ENCODE assay signal across 9 mouse cellular contexts in genomic region chr2:164126533-164126955, GRCm38 (mm10). TPM values are rescaled to one million over a fixed set of nuclear protein-coding genes. Genes with fewer than 3 reads are reported as not detected.
A peak's percentile ranks its signal among the peaks of the same experiment; 100 is the strongest.
DNase-seq lines count a peak whose midpoint lies in the region; ATAC-seq and TF ChIP-seq lines count a peak whose summit lies in the region.
"Had no signal": no experiment of that assay in that cellular context is flagged by ENCODE, and none has a peak within 500 bp of the region (broad histone marks: within the 10 kb centered on the region; RNA-seq: fewer than 3 reads in every experiment).

No protein-coding gene starts in this region.

- WGBS in limb, embryonic 13.5 days = 29% methylated on average over 13 of the region's 13 CpGs
- 71% methylated on average over 13 of the region's 13 CpGs for WGBS in stomach, postnatal 0 days

- H3K9me3 ChIP-seq in limb, embryonic 13.5 days = no peaks in the 10 kb centered on the region
- H3K9me3 ChIP-seq in stomach, postnatal 0 days (ENCODE audit: control insufficient read depth, low read length) = no peaks in the 10 kb centered on the region

- H3K4me3 ChIP-seq in limb, embryonic 13.5 days = no peak overlapping the region
- H3K4me3 ChIP-seq in stomach, postnatal 0 days (ENCODE audit: low read depth, low read length) = no peak overlapping the region

- peak; percentile 44 for DNase-seq in gastrocnemius, adult 18-20 months (ENCODE audit: low spot score)
- DNase-seq in gastrocnemius, postnatal 25 days = no peak
- DNase-seq in 416B (ENCODE audit: low read depth) = peak; percentile 24
- DNase-seq in brain, embryonic 18.5 days (ENCODE audit: low read depth, low spot score) = peak; percentile 32
- peak; percentile 67 for DNase-seq in kidney, adult 9 months
- peak; percentile 34 for DNase-seq in stomach, postnatal 0 days (ENCODE audit: low spot score)
- no peak for DNase-seq in urinary bladder, postnatal 25 days (ENCODE audit: low spot score)

- peak overlapping the region; percentile 67 for H3K27ac ChIP-seq in limb, embryonic 13.5 days
- no peak overlapping the region for H3K27ac ChIP-seq in stomach, postnatal 0 days (replicated peaks)

- peak; percentile 69 for TF ChIP-seq CTCF in stomach, postnatal 0 days (IDR thresholded peaks at IDR 0.05; ENCODE audit: low read depth)

- H3K4me2 ChIP-seq in limb, embryonic 13.5 days (replicated peaks) = no peak overlapping the region
- H3K4me2 ChIP-seq in stomach, postnatal 0 days (replicated peaks; ENCODE audit: low read depth) = no peak overlapping the region

- peaks cover 23% of the 10 kb centered on the region for H3K36me3 ChIP-seq in limb, embryonic 13.5 days
- H3K36me3 ChIP-seq in stomach, postnatal 0 days (ENCODE audit: control insufficient read depth, insufficient read depth, low read length) = no peaks in the 10 kb centered on the region; the same call in 1 of the 2 replicates

- no peak overlapping the region for H3K9ac ChIP-seq in limb, embryonic 13.5 days
- no peak overlapping the region for H3K9ac ChIP-seq in stomach, postnatal 0 days (ENCODE audit: low read length)

- H3K4me1 ChIP-seq in limb, embryonic 13.5 days = peaks cover 38% of the 10 kb centered on the region
- H3K4me1 ChIP-seq in stomach, postnatal 0 days (replicated peaks; ENCODE audit: control insufficient read depth, insufficient read depth) = no peaks in the 10 kb centered on the region

- TF ChIP-seq EP300 in stomach, postnatal 0 days (optimal IDR thresholded peaks at IDR 0.05) = no peak

- ATAC-seq in limb, embryonic 13.5 days (ENCODE audit: low FRiP score, low read depth) = peak; percentile 84
- no peak for ATAC-seq in stomach, postnatal 0 days (ENCODE audit: low FRiP score, low TSS enrichment)

- H3K27me3 ChIP-seq in limb, embryonic 13.5 days = no peaks in the 10 kb centered on the region
- no peaks in the 10 kb centered on the region for H3K27me3 ChIP-seq in stomach, postnatal 0 days (ENCODE audit: control insufficient read depth, insufficient read depth, low read length)

RNA-seq across cellular contexts. Expression of gene Kcns1, which starts 44.4 kb away (rescaled TPM):
- 1 to 10 TPM; 1.4 to 1.5 TPM for total RNA-seq in gastrocnemius, adult 18-20 months (2021)
- total RNA-seq in gastrocnemius, postnatal 25 days (2021) = 1 to 10 TPM in 1 of 2 experiments, under 1 TPM in 1; 0.90 to 1.4 TPM
- 2.5 and 2.8 TPM in 2 replicates for polyA plus RNA-seq in limb, embryonic 13.5 days (2015; fragmentation: Nextera tagmentation; extraction: Ambion mirVana)
- polyA plus RNA-seq in stomach, postnatal 0 days (2015; fragmentation: Nextera tagmentation; extraction: Ambion mirVana) = 0.19 and 0.23 TPM in 2 replicates

RNA-seq across cellular contexts. Expression of gene Tomm34, which starts 55.6 kb away (rescaled TPM):
- total RNA-seq in gastrocnemius, adult 18-20 months (2021) = 10 to 100 TPM; 15.8 to 16.3 TPM
- 10 to 100 TPM; 10.6 to 13.5 TPM for total RNA-seq in gastrocnemius, postnatal 25 days (2021)
- 57.8 and 61.7 TPM in 2 replicates for polyA plus RNA-seq in limb, embryonic 13.5 days (2015; fragmentation: Nextera tagmentation; extraction: Ambion mirVana)
- 20.5 and 22.4 TPM in 2 replicates for polyA plus RNA-seq in stomach, postnatal 0 days (2015; fragmentation: Nextera tagmentation; extraction: Ambion mirVana)

RNA-seq across cellular contexts. Expression of gene Wfdc5, which starts 56.0 kb away (rescaled TPM):
- under 1 TPM in 1 of 2 experiments, not detected in 1; 0.11 TPM for total RNA-seq in gastrocnemius, adult 18-20 months (2021)
- total RNA-seq in gastrocnemius, postnatal 25 days (2021) = not detected
- not detected in 2 replicates for polyA plus RNA-seq in limb, embryonic 13.5 days (2015; fragmentation: Nextera tagmentation; extraction: Ambion mirVana)
- polyA plus RNA-seq in stomach, postnatal 0 days (2015; fragmentation: Nextera tagmentation; extraction: Ambion mirVana) = 63.2 and 68.6 TPM in 2 replicates
- total RNA-seq: hematopoietic stem cell, adult 5-6 weeks had no signal

RNA-seq across cellular contexts. Expression of gene Stk4, which starts 56.4 kb away (rescaled TPM):
- total RNA-seq in gastrocnemius, adult 18-20 months (2021) = 1 to 10 TPM; 8.3 to 9.2 TPM
- 1 to 10 TPM; 7.7 to 8.8 TPM for total RNA-seq in gastrocnemius, postnatal 25 days (2021)
- polyA plus RNA-seq in limb, embryonic 13.5 days (2015; fragmentation: Nextera tagmentation; extraction: Ambion mirVana) = 17.5 and 20.1 TPM in 2 replicates
- 11.9 and 13.6 TPM in 2 replicates for polyA plus RNA-seq in stomach, postnatal 0 days (2015; fragmentation: Nextera tagmentation; extraction: Ambion mirVana)

Comparison
In these comparisons a context has a peak if more than half of its experiments do, and no peak if none do; other contexts are left out.
1. DNase-seq: peak in gastrocnemius, adult 18-20 months (single experiment), 416B (single experiment), brain, embryonic 18.5 days (single experiment), kidney, adult 9 months (single experiment) and stomach, postnatal 0 days (single experiment); none in gastrocnemius, postnatal 25 days (single experiment) and urinary bladder, postnatal 25 days (single experiment).